Mouse (Mus musculus) natural killer cell, adult 2 months (primary cell): Measurements from ENCODE around the gene Ccdc182.
A peak's percentile ranks its signal among the peaks of the same experiment; 100 is the strongest.

Source experiments
- DNase-seq, 2 experiments: peaks; one replicate each; pipeline ENCODE4 v3.0.0; 2022; ENCODE audit warnings: low spot score in 2 of 2

The Ccdc182 gene

DNA sequence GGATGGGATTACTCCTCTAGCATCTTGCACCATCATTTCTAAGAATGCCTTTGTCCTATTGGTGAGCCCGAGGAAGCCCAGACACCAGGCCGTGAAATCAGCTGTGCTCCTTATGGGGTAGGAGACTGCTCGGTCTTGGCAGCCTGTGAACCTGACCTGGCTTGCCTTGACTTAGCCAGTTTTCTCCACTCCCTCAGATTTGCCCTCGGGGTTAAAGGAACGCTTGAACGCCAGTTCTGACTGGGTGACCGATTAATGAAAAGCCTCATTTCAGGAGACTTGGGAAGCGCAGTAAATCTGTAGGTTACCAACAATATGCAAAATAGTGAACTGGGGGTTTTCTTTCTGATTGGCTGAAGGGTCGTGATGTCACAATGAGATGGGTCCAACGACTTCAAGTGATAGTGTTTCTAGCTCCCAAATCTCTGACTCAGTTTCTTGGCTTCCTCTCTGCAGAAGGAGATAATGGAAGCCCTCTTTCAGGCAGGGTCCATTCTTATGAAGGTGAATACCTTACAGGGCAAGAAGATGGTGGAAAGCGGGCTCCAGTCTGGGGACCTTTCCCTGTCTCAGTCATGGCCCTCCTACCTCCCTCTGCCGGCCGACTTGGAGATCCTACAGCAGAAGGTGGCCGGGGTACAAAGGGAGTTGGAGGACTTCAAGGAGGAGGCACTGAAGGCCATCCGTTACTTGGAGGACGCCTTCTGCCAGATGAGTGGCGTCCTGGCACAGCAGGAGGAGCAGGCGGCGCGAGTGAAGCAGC, at the start of gene Ccdc182:
Gene Ccdc182 (plus strand): TSS at position 428 of the 763 bp plus-strand sequence.
- no peak for DNase-seq

DNA sequence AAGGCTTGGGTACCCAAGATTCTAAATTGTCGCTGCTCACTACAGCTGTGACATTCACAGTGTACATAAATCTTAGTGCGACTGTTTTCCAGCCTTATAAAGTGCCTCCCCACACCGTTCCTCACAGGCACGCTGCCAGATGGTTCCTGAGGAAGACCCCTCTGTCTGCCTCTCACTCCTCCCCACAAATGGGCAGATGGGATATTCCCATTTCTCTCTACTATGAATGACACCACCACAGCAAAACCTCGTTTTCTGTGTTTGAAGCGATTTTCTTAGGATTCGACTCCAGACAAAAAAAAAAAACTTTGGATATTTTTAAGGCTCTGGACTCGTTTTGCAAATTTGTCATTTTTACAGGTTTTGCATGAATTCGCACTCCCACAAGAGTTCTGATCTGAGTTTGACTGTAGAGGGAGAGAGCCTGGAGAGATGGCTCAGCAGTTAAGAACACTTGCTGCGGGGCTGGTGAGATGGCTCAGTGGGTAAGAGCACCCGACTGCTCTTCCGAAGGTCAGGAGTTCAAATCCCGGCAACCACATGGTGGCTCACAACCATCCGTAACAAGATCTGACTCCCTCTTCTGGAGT, 48.2 kb upstream of the Ccdc182 start:
- no peak for DNase-seq

DNA sequence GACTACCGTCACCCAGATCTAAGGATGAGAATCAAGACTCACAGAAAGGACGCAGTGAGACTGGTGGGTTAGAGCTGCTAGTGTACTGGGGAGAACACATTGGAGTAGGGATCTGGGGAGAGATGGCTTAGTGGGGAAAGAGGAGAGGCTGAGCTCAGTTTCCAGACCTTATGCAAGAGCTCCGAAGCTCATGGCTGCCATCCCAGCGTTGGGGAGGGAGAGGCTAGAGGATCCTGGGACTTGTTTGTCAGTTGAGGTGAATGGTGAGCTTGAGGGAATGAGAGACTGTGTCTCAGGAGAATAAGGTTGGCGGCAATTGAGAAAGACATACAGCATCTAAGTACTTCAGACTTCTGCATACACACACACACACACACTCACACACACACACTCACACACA, 45.2 kb upstream of the Ccdc182 start:
- DNase-seq, result no peak

DNA sequence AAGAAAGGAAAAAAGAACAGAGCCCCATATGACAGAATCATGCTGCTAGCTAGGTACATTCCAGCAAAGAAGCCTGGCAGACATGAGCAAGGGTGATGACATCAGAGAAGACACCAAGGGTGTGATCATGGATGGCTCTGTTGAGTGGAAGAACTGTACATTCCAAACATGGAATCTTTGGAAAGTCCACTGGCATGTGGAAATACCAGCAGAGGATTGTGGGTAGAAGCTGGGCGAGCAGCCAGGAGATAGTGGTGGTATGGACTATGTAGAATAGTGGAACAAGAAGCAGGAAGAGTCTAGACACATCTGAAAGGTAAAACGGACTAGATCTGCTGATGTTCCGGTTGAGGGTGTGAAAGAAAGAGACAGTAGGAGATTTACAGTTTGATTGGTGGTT, 43.3 kb upstream of the Ccdc182 start:
- no peak for DNase-seq

DNA sequence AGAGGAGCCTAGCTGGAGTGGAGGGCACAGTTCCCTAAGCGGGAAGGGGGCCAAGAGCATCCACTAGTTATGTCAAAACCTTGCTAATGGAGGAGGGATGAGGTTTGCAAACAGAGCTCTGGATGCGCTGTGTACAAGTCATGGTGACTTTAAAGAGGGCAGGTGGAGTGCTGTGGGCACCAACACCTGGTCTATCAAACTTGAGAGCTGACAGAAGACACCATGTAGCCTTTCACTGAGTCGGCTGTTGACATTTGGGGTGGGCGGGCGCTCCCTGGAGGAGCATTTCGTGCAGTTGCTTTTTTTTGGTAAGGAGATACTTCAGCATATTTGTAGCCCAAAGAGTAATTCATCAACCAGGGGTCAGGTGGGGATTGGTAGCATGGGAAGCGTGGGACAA, 42.6 kb upstream of the Ccdc182 start:
- DNase-seq, result no peak

DNA sequence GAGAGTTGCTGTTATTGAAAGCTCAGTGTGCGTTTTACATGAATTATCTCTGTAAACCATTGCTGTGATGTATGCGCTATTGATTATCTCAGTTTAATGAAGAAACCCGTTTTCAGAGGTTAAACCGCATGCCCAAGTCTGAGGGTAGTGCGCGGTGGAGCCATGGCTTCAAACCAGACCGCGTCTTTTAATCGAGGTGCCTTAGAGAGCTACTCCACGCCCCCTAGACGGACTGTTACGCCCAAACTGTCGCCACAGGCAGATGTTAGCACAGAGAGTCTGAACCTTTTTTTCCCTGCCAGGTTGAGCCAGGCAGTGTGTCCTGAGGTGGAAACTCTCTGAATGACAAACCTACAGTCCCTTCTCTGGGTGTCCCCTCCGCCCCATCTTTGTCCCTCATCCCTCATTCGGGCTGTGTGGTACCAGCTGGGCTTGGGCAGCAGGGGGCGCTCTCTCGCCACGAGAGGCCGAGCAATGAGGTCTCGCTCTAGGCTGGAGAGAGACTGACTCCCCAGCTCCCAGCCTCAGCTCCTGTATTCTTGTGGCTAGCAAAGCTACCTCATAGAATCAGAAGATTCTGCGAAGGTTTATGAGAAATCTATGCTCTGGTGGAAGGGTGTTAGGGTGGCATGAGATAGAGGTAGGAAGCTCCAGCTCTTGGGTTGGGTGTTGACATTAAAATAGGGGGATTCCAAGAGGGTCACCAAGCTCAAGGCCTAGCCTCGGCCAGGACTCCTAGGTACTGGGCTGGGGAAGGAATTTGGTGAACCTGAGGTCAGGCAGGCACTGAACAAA, 41.7 kb upstream of the Ccdc182 start:
- peak; percentile 55 to 78 for DNase-seq

DNA sequence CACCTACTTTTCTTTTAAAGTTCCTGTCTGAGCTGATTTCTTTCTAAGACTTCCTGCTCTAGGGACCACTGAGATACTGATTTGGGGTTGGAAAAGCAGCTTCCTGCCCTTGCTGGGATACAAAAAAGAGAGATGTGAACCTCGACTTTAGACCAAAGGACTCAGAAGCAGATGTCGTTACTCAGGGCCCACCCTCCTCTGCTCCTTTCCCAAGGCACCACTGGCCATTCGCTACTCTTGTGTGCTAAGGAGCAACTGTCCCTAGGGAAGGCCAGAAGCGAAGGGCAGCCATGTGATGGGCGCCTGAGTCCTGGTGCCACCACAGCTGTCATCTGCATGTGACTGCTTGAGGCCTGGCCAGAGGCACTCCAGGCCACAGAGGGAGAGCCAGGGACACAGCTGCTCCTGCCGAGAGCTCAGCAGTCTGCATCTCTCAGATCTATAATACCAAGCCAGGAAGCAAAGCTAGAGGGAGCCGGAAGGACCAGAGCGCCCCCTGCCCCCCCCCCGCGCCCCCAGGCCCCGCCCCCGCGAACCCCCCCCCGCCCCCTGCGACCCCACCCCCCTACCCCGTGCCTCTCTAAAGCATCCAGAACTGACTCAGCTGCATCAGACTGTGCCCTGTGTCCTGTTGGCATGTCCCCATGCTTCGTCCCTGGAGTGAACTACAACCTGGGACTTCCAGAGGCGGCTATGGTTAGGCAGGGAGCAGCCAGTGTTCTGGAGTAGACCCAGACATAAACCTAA, 40.9 kb upstream of the Ccdc182 start:
- DNase-seq, result no peak

DNA sequence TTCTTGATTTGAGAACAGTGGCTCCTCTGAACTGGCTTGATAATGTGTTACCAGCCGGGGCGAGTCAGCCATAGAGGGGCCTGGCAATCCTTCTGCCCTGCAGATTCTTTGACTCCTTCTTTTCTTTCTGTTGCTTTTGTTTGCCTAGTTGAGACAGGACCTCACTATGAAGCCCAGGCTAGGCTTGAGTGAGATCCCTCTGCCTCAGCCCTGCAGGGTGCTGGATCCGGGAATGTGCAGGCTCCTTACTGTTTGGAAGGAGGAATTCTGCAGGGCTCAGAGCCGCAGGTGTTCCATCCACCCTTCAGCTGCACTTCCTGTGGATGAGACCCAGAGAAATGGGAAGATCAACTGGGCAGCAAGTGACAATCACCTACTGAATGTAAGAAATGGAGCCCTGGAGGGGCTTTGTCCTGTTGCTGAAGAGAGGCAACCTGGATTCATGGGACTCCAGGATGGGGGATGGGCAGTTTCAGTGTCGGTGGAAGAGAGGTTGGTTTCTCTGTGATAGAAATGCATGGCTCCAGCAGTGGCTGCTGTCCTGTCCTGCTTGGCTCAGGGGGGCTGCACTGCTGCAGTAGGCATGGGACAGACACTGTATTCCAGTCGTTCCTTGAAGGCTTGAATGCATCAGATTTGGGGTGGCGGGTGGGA, 40.2 kb upstream of the Ccdc182 start:
- no peak for DNase-seq

DNA sequence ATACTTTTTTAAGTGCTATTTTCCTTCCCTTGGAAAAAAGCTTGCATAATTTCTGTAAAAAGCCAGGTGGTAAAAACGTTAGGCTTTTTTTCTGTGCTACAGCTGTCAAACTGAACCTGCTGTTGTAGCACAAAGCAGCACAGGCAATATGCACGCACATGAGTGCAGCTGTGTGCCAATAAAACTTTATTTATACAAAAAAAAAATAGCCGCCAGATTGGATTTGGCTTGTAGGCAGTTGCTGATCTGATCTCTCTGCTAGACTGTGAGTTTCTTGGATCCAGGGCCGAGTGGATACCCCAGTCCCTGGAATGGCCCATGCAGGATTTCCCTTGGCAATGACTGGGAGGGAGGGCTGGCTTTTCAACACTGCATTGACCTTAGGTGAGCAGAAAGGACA, 36.2 kb upstream of the Ccdc182 start:
- no peak for DNase-seq

DNA sequence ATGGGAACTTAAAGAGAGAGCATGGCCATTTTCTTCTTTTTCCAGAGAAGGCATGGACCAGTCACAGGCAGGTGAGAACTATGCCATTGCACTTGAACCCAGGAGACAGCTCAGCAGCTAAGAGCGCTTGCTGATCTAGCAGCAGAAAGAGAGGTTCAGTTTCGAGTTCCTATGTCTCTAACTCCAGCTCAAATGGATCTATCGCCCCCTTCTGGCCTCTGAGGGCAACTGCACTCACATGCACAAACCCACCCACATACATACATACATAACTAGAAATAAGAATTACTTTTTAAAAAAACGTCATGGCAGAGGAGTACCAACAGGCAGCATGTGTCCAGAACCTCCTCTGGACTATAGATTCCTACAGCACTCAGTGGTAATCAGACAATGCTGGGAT, 35.6 kb upstream of the Ccdc182 start:
- no peak for DNase-seq

DNA sequence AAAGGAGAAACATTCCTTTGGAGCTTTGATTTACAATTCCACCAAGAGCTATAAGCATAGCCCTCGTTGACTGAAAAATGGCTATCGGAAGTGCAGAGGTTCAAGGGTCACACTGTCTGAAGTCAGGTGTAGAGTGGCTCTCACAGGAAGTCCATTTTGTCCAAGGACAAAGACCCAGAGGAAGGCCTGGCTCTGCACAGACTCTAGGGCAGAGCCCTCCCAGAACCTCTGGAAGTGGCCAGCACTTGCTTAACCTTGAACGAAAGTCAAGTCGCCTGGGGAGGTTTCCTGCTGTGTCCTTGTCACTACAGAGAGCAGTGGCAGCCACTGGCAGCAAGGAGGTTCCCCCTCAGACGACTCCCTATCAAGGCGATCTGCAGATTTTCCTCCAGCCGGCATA, 33.4 kb upstream of the Ccdc182 start:
- no peak for DNase-seq

DNA sequence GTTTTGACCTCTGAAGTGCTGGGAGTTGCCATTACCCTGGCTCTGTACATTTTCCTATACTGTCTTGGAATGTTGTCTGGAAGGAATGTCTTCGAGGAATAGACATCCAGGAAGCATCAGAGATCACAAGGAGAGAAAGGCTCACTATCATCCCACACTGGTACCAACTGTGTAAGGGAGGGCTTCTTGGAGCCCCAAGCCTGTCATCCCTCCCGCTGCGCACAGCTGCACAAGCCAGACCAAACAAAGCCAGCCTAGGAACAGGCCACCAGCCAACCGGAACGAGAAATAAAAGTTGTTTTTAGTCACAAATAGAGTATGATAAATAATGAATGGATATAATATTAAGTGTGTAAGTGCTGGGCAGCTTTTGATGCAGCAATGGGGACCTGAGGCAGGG, 29.0 kb upstream of the Ccdc182 start:
- DNase-seq, result no peak

DNA sequence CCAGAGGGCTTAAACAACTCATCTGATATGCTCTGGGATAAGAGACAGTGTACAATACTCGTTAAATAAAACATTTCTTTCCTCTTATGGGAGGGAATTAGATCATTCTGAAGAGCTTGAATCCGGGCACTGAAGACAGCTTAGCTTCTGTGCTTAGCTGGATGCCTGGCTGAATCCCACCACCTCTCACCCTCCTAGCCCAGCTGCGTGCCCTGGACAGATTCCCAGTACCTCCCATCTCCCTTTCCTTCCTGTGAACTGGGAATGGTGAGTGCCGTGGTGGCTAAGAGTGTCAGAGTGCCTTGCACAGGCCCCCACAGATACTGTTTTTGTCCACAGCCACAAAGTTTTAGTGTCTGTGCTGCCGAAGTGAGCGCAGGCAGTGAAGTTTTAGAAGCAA, 27.5 kb upstream of the Ccdc182 start:
- DNase-seq, result no peak

DNA sequence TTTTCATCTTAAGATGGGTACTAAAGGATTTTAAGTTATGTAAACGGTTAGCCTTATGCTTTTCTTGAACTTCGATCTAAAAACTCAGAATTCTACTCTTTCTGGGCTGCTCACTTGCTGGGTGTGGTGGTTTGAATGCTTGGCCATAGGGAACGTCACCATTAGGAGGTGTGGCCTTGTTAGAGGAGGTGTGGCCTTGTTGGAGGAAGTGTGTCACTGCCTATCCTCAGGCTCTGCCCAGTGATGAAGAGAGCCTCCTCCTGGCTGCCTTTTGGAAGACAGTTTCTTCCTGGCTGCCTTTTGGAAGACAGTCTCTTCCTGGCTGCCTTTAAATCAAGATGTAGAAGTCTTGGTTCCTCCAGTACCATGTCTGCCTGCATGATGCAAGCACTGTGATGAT, 22.0 kb upstream of the Ccdc182 start:
- DNase-seq, result peak in 1 of 2 experiments; percentile 17

DNA sequence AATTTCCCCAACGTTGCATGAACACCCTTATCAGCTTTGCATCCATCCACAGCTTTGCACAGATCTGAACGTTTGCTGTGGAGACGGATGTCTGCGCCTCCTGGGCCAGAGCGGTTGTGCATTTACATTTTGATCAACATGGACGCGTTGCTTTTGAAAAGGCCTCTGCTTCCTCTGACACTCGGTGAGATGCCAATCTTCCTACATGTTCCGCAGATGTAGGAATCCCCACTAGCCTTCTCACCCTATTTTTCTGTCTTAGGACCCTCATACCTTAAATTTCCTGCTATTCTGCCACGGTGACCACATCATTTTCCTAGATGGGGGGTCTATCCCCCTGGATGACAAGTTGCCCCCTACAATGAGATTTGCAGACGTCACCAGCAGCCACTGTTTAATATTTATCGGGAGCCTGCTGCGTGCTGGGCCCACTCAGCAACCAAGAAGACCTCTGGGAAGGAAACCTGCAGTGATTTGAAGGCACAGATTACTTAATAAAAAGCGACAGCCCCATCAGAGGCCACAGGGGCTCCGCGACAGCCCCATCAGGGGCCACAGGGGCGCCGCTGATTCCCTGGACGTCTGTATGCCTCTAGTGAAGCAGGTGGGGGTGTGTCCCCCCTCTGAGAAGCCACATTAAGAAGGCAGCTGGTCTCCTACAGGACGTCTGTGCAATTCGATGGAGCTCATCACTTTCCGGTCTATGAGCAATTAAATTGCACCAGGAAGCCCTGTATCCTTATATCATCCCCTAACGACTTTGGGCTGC, 19.6 kb upstream of the Ccdc182 start:
- no peak for DNase-seq

DNA sequence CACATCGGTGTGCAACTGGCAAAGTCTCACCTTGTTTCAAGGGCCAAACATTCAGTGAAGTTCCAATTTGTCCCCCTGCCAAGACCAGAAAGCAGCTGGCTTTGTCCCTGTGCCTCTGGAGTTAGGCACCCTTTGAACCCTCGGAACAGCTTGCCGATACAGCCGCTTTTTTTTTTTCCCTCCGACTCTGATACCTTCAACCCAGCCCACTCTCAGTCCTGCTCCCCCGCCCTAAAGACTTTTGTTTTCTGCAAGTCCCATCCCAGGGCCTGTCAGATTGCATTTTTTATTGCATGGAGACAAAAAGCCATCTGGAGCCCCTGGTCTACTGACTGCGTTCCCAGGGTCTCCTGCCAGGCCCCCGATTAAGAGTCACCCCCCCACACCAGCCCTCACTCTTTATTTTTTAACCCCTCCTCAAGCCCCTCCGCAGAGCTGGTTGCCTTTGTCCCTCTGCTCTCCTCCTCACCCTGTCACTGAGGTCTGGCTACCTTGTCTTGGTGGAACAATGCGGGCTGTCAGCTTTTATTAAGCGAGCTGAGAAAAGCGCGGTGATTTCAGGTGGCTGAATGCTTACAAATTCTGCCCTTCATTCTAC, 18.9 kb upstream of the Ccdc182 start:
- no peak for DNase-seq

DNA sequence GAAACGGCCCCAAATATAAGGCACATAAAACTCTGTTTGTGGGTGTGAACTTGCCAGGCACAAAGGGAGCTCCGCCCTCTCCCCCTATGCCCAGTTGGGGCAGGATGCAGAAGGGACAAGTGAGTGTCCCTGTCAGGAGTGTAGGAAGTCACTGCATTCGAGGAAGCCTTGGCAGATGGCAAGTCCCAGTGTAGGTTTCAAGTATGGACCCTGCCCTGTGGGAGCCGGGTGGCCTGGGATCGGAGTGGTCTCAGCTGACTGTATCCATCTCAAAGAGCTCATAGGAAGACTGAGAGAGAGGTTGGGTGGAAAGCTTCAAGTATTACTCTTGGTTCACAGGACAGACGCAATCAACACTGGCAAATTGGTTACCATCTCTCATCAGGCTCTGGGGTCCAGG, 17.9 kb upstream of the Ccdc182 start:
- no peak for DNase-seq

DNA sequence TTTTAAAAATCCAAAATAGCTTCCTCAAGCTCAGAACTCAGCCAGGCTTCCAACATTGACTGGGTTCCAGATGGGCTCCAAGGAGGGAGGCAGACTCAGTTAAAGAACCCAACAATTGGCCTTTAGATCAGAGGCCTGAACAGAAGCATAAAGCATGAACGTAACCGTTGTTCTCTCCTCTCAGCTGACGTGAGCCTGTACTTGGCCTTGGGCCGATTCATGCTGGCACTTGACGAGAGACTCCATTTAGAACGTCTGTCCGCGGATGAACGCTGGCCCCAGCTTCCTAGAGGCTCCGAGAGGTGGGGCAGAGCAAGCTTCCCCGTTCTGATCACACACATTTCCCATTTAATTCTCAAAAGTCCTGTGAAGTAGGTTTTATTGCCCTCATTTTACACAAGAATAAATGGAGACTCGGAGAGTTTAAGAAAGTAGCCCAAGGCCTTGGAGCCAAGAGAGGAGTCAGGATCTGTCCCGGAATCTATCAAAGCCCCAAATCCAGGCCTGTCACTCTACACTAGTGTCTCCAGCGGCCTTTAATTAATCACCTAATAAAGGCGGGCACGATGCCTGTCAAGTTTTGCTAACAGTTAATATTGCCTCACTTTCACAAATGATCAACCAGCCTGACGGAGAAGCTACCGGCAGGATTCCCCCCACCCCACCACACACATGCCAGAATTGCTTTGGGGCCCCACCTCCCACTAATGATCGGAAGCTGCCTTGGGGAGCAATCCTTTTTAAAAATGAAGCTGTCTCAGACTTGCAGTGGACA, 17.1 kb upstream of the Ccdc182 start:
- DNase-seq, result no peak

DNA sequence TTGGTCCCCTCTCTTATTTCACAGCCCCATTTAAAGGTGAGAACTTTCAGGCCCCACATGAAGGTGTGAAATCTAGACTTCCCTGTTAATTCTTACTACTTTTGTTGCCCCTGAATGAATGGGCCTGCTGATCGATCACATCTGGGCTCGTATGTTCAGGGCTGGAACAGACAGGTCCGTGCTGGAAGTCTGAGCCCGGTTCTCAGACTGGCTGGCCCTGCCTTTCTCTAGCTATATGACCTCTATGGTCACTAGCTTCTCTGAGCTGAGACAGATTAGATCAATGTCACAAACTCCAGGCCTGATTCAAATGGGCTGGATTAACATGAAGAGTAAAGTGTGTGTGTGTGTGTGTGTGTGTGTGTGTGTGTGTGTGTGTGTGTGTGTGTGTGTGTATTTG, 14.9 kb upstream of the Ccdc182 start:
- peak in 1 of 2 experiments; percentile 16 for DNase-seq

DNA sequence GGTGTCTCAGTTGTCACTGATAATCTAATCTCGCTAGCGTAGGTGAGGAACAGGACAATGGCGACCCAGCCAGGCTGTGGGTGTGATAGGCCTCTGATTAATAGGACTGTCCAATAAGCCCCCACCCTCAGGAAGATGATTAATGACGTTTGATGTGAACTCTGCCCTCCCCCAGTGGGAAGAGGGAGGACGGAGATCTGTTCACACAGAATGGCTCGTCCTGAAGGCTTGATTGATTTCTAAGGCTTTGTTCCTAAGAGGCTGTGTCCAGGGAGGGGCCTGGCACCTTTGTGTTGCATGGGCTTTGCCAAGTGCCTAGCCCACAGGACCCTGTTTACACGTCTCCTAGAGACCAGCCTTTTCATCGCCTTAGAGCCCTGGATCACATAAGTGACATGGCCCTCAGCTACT, 13.4 kb upstream of the Ccdc182 start:
- no peak for DNase-seq
